Mouse (Mus musculus): Measurements from ENCODE around the gene Ints5. TPM values are rescaled to one million over a fixed set of nuclear protein-coding genes. Genes with fewer than 3 reads are reported as not detected.

The Ints5 gene
- polyA plus RNA-seq (2014; fragmentation: Illumina TruSeq; extraction: RNeasy Lipid Tissue Mini Kit (QIAGEN cat#74804); ENCODE audit: insufficient read depth, low read depth, low replicate concordance) = 8.7 TPM

GRCm38 (mm10) chr19:8892829-8893766 lies at the start of gene Ints5:
Gene Ints5 (plus strand): TSS chr19:8893005.

GRCm38 (mm10) chr19:8850402-8850901 lies 42.4 kb upstream of the Ints5 start, which contains the start of gene Lrrn4cl:
Gene Lrrn4cl (plus strand): TSS chr19:8850768.

GRCm38 (mm10) chr19:8871267-8872186 lies 21.3 kb upstream of the Ints5 start, which contains the start of gene Ubxn1:
Gene Ubxn1 (plus strand): TSS chr19:8871496.

GRCm38 (mm10) chr19:8880311-8881033 lies 12.3 kb upstream of the Ints5 start, which contains the start of gene Uqcc3:
Gene Uqcc3 (minus strand): TSS chr19:8880923.

GRCm38 (mm10) chr19:8883616-8884015 lies 9.2 kb upstream of the Ints5 start, which contains the start of the genes Lbhd1 and Gm49403:
Gene Lbhd1 (plus strand): TSS chr19:8883732.
Gene Gm49403 (plus strand): TSS chr19:8883930.

GRCm38 (mm10) chr19:8888511-8889385 lies 4.1 kb upstream of the Ints5 start, which contains the start of the genes 1810009A15Rik and Gm49416:
Gene 1810009A15Rik (plus strand): TSS chr19:8888853.
Gene Gm49416 (plus strand): TSS chr19:8888926.

GRCm38 (mm10) chr19:8897865-8898495 lies 5.2 kb downstream of the Ints5 start, which contains the start of gene Ganab:
Gene Ganab (plus strand): TSS chr19:8898071.

GRCm38 (mm10) chr19:8920073-8920736 lies 27.4 kb downstream of the Ints5 start, which contains the start of gene B3gat3:
Gene B3gat3 (plus strand): TSS chr19:8920374.

GRCm38 (mm10) chr19:8929224-8930088 lies 36.7 kb downstream of the Ints5 start, which contains the start of the genes Rom1 and Eml3:
Gene Rom1 (minus strand): TSS chr19:8929356.
Gene Eml3 (plus strand): TSS chr19:8929552.

GRCm38 (mm10) chr19:8941515-8942217 lies 48.9 kb downstream of the Ints5 start, which contains the start of gene Mta2:
Gene Mta2 (plus strand): TSS chr19:8941875.

Other genes with a start within 250 kb of the Ints5 start
- gene Chrm1, start 229.2 kb upstream of the Ints5 start, polyA plus RNA-seq (2014; fragmentation: Illumina TruSeq; extraction: RNeasy Lipid Tissue Mini Kit (QIAGEN cat#74804); ENCODE audit: insufficient read depth, low read depth, low replicate concordance) = 0.19 TPM
- 184 TPM for gene Slc3a2, start 169.6 kb upstream of the Ints5 start, polyA plus RNA-seq (2014; fragmentation: Illumina TruSeq; extraction: RNeasy Lipid Tissue Mini Kit (QIAGEN cat#74804); ENCODE audit: insufficient read depth, low read depth, low replicate concordance)
- 29.3 TPM for gene Wdr74, start 157.2 kb upstream of the Ints5 start, polyA plus RNA-seq (2014; fragmentation: Illumina TruSeq; extraction: RNeasy Lipid Tissue Mini Kit (QIAGEN cat#74804); ENCODE audit: insufficient read depth, low read depth, low replicate concordance)
- gene 1700092M07Rik, start 152.3 kb upstream of the Ints5 start, polyA plus RNA-seq (2014; fragmentation: Illumina TruSeq; extraction: RNeasy Lipid Tissue Mini Kit (QIAGEN cat#74804); ENCODE audit: insufficient read depth, low read depth, low replicate concordance) = not detected
- gene Stx5a, start 151.6 kb upstream of the Ints5 start, polyA plus RNA-seq (2014; fragmentation: Illumina TruSeq; extraction: RNeasy Lipid Tissue Mini Kit (QIAGEN cat#74804); ENCODE audit: insufficient read depth, low read depth, low replicate concordance) = 52.5 TPM
- 135 TPM for gene Nxf1, start 135.9 kb upstream of the Ints5 start, polyA plus RNA-seq (2014; fragmentation: Illumina TruSeq; extraction: RNeasy Lipid Tissue Mini Kit (QIAGEN cat#74804); ENCODE audit: insufficient read depth, low read depth, low replicate concordance)
- 124 TPM for gene Tmem223, start 122.0 kb upstream of the Ints5 start, polyA plus RNA-seq (2014; fragmentation: Illumina TruSeq; extraction: RNeasy Lipid Tissue Mini Kit (QIAGEN cat#74804); ENCODE audit: insufficient read depth, low read depth, low replicate concordance)
- gene Tmem179b, start 118.5 kb upstream of the Ints5 start, polyA plus RNA-seq (2014; fragmentation: Illumina TruSeq; extraction: RNeasy Lipid Tissue Mini Kit (QIAGEN cat#74804); ENCODE audit: insufficient read depth, low read depth, low replicate concordance) = 59.3 TPM
- 4.5 TPM for gene Taf6l, start 106.6 kb upstream of the Ints5 start, polyA plus RNA-seq (2014; fragmentation: Illumina TruSeq; extraction: RNeasy Lipid Tissue Mini Kit (QIAGEN cat#74804); ENCODE audit: insufficient read depth, low read depth, low replicate concordance)
- gene Polr2g, start 94.4 kb upstream of the Ints5 start, polyA plus RNA-seq (2014; fragmentation: Illumina TruSeq; extraction: RNeasy Lipid Tissue Mini Kit (QIAGEN cat#74804); ENCODE audit: insufficient read depth, low read depth, low replicate concordance) = 97.1 TPM
- gene Zbtb3, start 90.5 kb upstream of the Ints5 start, polyA plus RNA-seq (2014; fragmentation: Illumina TruSeq; extraction: RNeasy Lipid Tissue Mini Kit (QIAGEN cat#74804); ENCODE audit: insufficient read depth, low read depth, low replicate concordance) = 1.6 TPM
- 10.6 TPM for gene Ttc9c, start 73.7 kb upstream of the Ints5 start, polyA plus RNA-seq (2014; fragmentation: Illumina TruSeq; extraction: RNeasy Lipid Tissue Mini Kit (QIAGEN cat#74804); ENCODE audit: insufficient read depth, low read depth, low replicate concordance)
- gene Hnrnpul2, start 73.0 kb upstream of the Ints5 start, polyA plus RNA-seq (2014; fragmentation: Illumina TruSeq; extraction: RNeasy Lipid Tissue Mini Kit (QIAGEN cat#74804); ENCODE audit: insufficient read depth, low read depth, low replicate concordance) = 37.3 TPM
- gene AC129217.1, start 63.2 kb upstream of the Ints5 start, polyA plus RNA-seq (2014; fragmentation: Illumina TruSeq; extraction: RNeasy Lipid Tissue Mini Kit (QIAGEN cat#74804); ENCODE audit: insufficient read depth, low read depth, low replicate concordance) = not detected
- gene Bscl2, start 55.5 kb upstream of the Ints5 start, polyA plus RNA-seq (2014; fragmentation: Illumina TruSeq; extraction: RNeasy Lipid Tissue Mini Kit (QIAGEN cat#74804); ENCODE audit: insufficient read depth, low read depth, low replicate concordance) = 60.1 TPM
- gene Gng3, start 53.8 kb upstream of the Ints5 start, polyA plus RNA-seq (2014; fragmentation: Illumina TruSeq; extraction: RNeasy Lipid Tissue Mini Kit (QIAGEN cat#74804); ENCODE audit: insufficient read depth, low read depth, low replicate concordance) = not detected
- 1.6 TPM for gene Lrrn4cl, start 42.2 kb upstream of the Ints5 start, polyA plus RNA-seq (2014; fragmentation: Illumina TruSeq; extraction: RNeasy Lipid Tissue Mini Kit (QIAGEN cat#74804); ENCODE audit: insufficient read depth, low read depth, low replicate concordance)
- gene Ubxn1, start 21.5 kb upstream of the Ints5 start, polyA plus RNA-seq (2014; fragmentation: Illumina TruSeq; extraction: RNeasy Lipid Tissue Mini Kit (QIAGEN cat#74804); ENCODE audit: insufficient read depth, low read depth, low replicate concordance) = 167 TPM
- 59.1 TPM for gene Uqcc3, start 12.1 kb upstream of the Ints5 start, polyA plus RNA-seq (2014; fragmentation: Illumina TruSeq; extraction: RNeasy Lipid Tissue Mini Kit (QIAGEN cat#74804); ENCODE audit: insufficient read depth, low read depth, low replicate concordance)
- gene Lbhd1, start 9.3 kb upstream of the Ints5 start, polyA plus RNA-seq (2014; fragmentation: Illumina TruSeq; extraction: RNeasy Lipid Tissue Mini Kit (QIAGEN cat#74804); ENCODE audit: insufficient read depth, low read depth, low replicate concordance) = 19.9 TPM
- gene Gm49403, start 9.1 kb upstream of the Ints5 start, polyA plus RNA-seq (2014; fragmentation: Illumina TruSeq; extraction: RNeasy Lipid Tissue Mini Kit (QIAGEN cat#74804); ENCODE audit: insufficient read depth, low read depth, low replicate concordance) = not detected
- 54.1 TPM for gene 1810009A15Rik, start 4.2 kb upstream of the Ints5 start, polyA plus RNA-seq (2014; fragmentation: Illumina TruSeq; extraction: RNeasy Lipid Tissue Mini Kit (QIAGEN cat#74804); ENCODE audit: insufficient read depth, low read depth, low replicate concordance)
- not detected for gene Gm49416, start 4.1 kb upstream of the Ints5 start, polyA plus RNA-seq (2014; fragmentation: Illumina TruSeq; extraction: RNeasy Lipid Tissue Mini Kit (QIAGEN cat#74804); ENCODE audit: insufficient read depth, low read depth, low replicate concordance)
- gene Ganab, start 5.1 kb downstream of the Ints5 start, polyA plus RNA-seq (2014; fragmentation: Illumina TruSeq; extraction: RNeasy Lipid Tissue Mini Kit (QIAGEN cat#74804); ENCODE audit: insufficient read depth, low read depth, low replicate concordance) = 51.6 TPM
- gene B3gat3, start 27.4 kb downstream of the Ints5 start, polyA plus RNA-seq (2014; fragmentation: Illumina TruSeq; extraction: RNeasy Lipid Tissue Mini Kit (QIAGEN cat#74804); ENCODE audit: insufficient read depth, low read depth, low replicate concordance) = 54.5 TPM
- gene Rom1, start 36.4 kb downstream of the Ints5 start, polyA plus RNA-seq (2014; fragmentation: Illumina TruSeq; extraction: RNeasy Lipid Tissue Mini Kit (QIAGEN cat#74804); ENCODE audit: insufficient read depth, low read depth, low replicate concordance) = 6.0 TPM
- gene Eml3, start 36.5 kb downstream of the Ints5 start, polyA plus RNA-seq (2014; fragmentation: Illumina TruSeq; extraction: RNeasy Lipid Tissue Mini Kit (QIAGEN cat#74804); ENCODE audit: insufficient read depth, low read depth, low replicate concordance) = 17.3 TPM
- gene Mta2, start 48.9 kb downstream of the Ints5 start, polyA plus RNA-seq (2014; fragmentation: Illumina TruSeq; extraction: RNeasy Lipid Tissue Mini Kit (QIAGEN cat#74804); ENCODE audit: insufficient read depth, low read depth, low replicate concordance) = 43.6 TPM
- gene Tut1, start 60.8 kb downstream of the Ints5 start, polyA plus RNA-seq (2014; fragmentation: Illumina TruSeq; extraction: RNeasy Lipid Tissue Mini Kit (QIAGEN cat#74804); ENCODE audit: insufficient read depth, low read depth, low replicate concordance) = 8.5 TPM
- 297 TPM for gene Eef1g, start 74.0 kb downstream of the Ints5 start, polyA plus RNA-seq (2014; fragmentation: Illumina TruSeq; extraction: RNeasy Lipid Tissue Mini Kit (QIAGEN cat#74804); ENCODE audit: insufficient read depth, low read depth, low replicate concordance)
- gene Ahnak, start 96.3 kb downstream of the Ints5 start, polyA plus RNA-seq (2014; fragmentation: Illumina TruSeq; extraction: RNeasy Lipid Tissue Mini Kit (QIAGEN cat#74804); ENCODE audit: insufficient read depth, low read depth, low replicate concordance) = 67.3 TPM
- 187,175 TPM for gene Scgb1a1, start 195.0 kb downstream of the Ints5 start, polyA plus RNA-seq (2014; fragmentation: Illumina TruSeq; extraction: RNeasy Lipid Tissue Mini Kit (QIAGEN cat#74804); ENCODE audit: insufficient read depth, low read depth, low replicate concordance)
- 5.4 TPM for gene Asrgl1, start 242.6 kb downstream of the Ints5 start, polyA plus RNA-seq (2014; fragmentation: Illumina TruSeq; extraction: RNeasy Lipid Tissue Mini Kit (QIAGEN cat#74804); ENCODE audit: insufficient read depth, low read depth, low replicate concordance)

Data from lung, adult 10 weeks (tissue).